Mouse (Mus musculus) CD4-positive, CD25-positive, alpha-beta regulatory T cell, adult 2 months (primary cell): ENCODE results near the gene Olfr1195.
"Not testable (repeated sequence)": the region's sequence is repeated elsewhere in the genome, so short reads cannot be mapped to it uniquely, and the experiment has no call there.

Experiments
- DNase-seq: peaks from one replicate; pipeline ENCODE4 v3.0.0-alpha.2; 2012; ENCODE audit warnings: low read depth, low spot score

Gene Olfr1195

GRCm38 (mm10) chr2:88689087-88689486, at the start of gene Olfr1195:
Olfr1195 (minus strand) TSS chr2:88689187.
- DNase-seq: no peak

- DNase-seq: no peak
Measured at GRCm38 (mm10) chr2:88732266-88732665, 43.3 kb upstream of the Olfr1195 start, which contains the start of gene Olfr1197. Olfr1197 (minus strand) TSS chr2:88732366.

DNA sequence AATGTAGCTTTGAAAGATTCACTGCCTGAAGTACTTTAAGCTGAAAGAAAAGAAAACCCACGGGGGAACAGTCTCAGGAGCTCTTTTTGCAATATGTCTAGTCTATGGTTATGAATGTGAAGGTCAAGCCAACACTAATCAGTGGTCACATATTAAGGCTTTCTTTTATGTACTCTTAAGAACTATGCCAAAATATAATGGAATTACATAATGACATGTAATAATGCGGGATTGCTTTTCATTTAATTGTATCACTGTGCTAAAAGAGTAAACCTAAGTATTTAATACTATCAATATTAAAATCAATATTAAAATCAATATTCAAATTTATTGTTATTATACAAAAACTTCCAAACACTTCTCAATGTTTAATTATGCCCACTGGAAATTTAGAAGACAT, 15.5 kb upstream of the Olfr1195 start, which contains the start of gene Olfr1196:
Gene Olfr1196 (minus strand): TSS at position 101 of the 400 bp plus-strand sequence.
- DNase-seq: no peak

- DNase-seq: not testable (repeated sequence)
Measured at GRCm38 (mm10) chr2:88675328-88675727, 13.7 kb downstream of the Olfr1195 start, which contains the start of gene Olfr1193. Olfr1193 (plus strand) TSS chr2:88675628.

GRCm38 (mm10) chr2:88648209-88648608, 40.8 kb downstream of the Olfr1195 start, which contains the start of gene Olfr1192-ps1:
Olfr1192-ps1 (plus strand) TSS chr2:88648509.
- no peak for DNase-seq

DNA sequence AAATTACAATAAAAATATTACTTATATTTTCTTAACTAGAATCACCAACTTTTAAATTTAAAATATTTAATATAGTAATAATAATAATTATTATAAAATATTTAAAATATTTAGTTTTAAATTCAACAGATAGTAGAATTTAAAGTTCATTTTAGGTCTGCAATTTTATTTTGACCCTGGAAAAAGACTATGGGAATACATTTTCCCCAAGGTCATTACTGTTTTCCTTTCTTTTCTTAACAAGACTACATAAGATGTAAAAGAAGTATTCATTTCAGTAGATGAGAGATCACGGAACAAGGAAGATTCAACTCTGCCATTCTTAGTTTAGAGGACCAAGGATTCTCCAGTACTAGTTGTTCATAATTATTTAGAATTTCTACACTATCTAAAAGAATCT, 48.7 kb downstream of the Olfr1195 start, which contains the start of gene Olfr1191-ps1:
Gene Olfr1191-ps1 (plus strand): TSS at position 301 of the 400 bp plus-strand sequence.
- DNase-seq: not testable (repeated sequence)
